Mouse (Mus musculus) left cerebral cortex, adult 8-10 months (tissue): ENCODE results near the gene Zfp51. TPM values are rescaled to one million over a fixed set of nuclear protein-coding genes. Genes with fewer than 3 reads are reported as not detected.

ENCODE experiments used
- total RNA-seq, 4 experiments: library from RNA; stranded (reverse); gene quantifications; 2 replicates each; pipeline ENCODE4 v1.2.4; 2022

Gene Zfp51
- total RNA-seq, 4 experiments from 2014 or later = 4.4 to 6.2 (median 4.7) TPM

Other genes with a start within 250 kb of the Zfp51 start
- gene Vmn1r234, start 224.3 kb upstream of the Zfp51 start, total RNA-seq = not detected
- not detected for gene Vmn1r235, start 194.0 kb upstream of the Zfp51 start, total RNA-seq
- gene Vmn1r236, start 167.4 kb upstream of the Zfp51 start, total RNA-seq = not detected
- not detected for gene Vmn1r237, start 138.5 kb upstream of the Zfp51 start, total RNA-seq
- 1 to 10 TPM; 1.1 to 2.5 (median 1.6) TPM for gene Zfp677, start 66.6 kb upstream of the Zfp51 start, total RNA-seq
- 1 to 10 TPM in 2 of 4 experiments, under 1 TPM in 2; 0.54 to 1.3 (median 0.82) TPM for gene Zfp54, start 27.1 kb upstream of the Zfp51 start, total RNA-seq
- 1 to 10 TPM; 4.1 to 5.5 (median 4.9) TPM for gene Zfp53, start 38.6 kb downstream of the Zfp51 start, total RNA-seq
- gene Zfp52, start 85.2 kb downstream of the Zfp51 start, total RNA-seq = 1 to 10 TPM; 5.6 to 6.6 (median 6.4) TPM
- 10 to 100 TPM; 10.8 to 13.7 (median 10.9) TPM for gene Zfp948, start 116.6 kb downstream of the Zfp51 start, total RNA-seq
- gene Zfp983, start 200.2 kb downstream of the Zfp51 start, total RNA-seq = 10 to 100 TPM in 3 of 4 experiments, 1 to 10 TPM in 1; 8.5 to 14.7 (median 13.2) TPM
- gene Gm10226, start 241.5 kb downstream of the Zfp51 start, total RNA-seq = 1 to 10 TPM; 4.9 to 9.6 (median 7.9) TPM